In the genomic region with DNA sequence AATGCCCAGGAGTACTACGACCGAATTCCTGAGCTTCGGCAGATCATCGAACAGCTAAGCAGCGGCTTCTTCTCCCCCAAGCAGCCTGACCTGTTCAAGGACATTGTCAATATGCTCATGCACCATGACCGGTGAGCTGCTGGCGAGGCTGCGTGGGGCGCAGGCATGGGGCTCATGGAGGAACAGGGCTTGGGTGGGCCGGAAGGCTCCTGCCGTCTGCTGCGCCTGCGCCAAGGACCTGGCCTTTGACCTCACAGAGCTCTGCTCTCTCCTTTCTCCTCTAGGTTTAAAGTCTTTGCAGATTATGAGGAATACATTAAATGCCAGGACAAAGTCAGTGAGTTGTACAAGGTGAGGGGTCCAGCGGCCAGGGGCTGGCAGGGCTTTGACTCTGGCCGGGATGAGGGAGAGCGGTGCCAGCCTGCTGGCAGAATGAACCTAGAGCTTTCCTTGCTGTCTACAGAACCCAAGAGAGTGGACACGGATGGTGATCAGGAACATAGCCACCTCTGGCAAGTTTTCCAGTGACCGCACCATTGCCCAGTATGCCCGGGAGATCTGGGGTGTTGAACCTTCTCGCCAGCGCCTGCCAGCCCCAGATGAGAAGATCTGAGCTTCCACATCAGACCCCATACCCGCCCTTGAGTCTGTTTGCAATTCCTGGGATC, we compare ENCODE assay signal across 10 mouse cellular contexts. TPM values are rescaled to one million over a fixed set of nuclear protein-coding genes. Genes with fewer than 3 reads are reported as not detected.
A peak's percentile ranks its signal among the peaks of the same experiment; 100 is the strongest.
DNase-seq lines count a peak whose midpoint lies in the region; ATAC-seq and TF ChIP-seq lines count a peak whose summit lies in the region.
"Had no signal": no experiment of that assay in that cellular context is flagged by ENCODE, and none has a peak within 500 bp of the region (broad histone marks: within the 10 kb centered on the region; RNA-seq: fewer than 3 reads in every experiment).

No protein-coding gene starts in this region.

- no peak for TF ChIP-seq CTCF in midbrain, postnatal 0 days (IDR thresholded peaks at IDR 0.05)

- peaks cover 50% of the 10 kb centered on the region for H3K27me3 ChIP-seq in forebrain, embryonic 12.5 days
- peaks cover 16% of the 10 kb centered on the region for H3K27me3 ChIP-seq in forebrain, embryonic 11.5 days (ENCODE audit: control insufficient read depth, insufficient read depth, low read length)
- 0 out of 2 replicates have a peak, but pooled peaks cover 2% of the 10 kb centered on the region for H3K27me3 ChIP-seq in kidney, embryonic 14.5 days (ENCODE audit: control insufficient read depth, insufficient read depth, low read length)
- no peaks in the 10 kb centered on the region; the same call in 1 of the 2 replicates for H3K27me3 ChIP-seq in midbrain, postnatal 0 days (ENCODE audit: insufficient read depth, low read length)

- H3K4me2 ChIP-seq in forebrain, embryonic 12.5 days, result peak overlapping the region; percentile 100
- H3K4me2 ChIP-seq in forebrain, embryonic 11.5 days (ENCODE audit: low read depth, low read length, severe bottlenecking), result no peak overlapping the region
- H3K4me2 ChIP-seq in kidney, embryonic 14.5 days (replicated peaks; ENCODE audit: low read depth, low read length), result no peak overlapping the region; the same call in 1 of the 2 replicates
- peak overlapping the region; percentile 98 for H3K4me2 ChIP-seq in midbrain, postnatal 0 days (ENCODE audit: low read depth, low read length, poor library complexity, severe bottlenecking)

- no peak overlapping the region for H3K4me3 ChIP-seq in forebrain, embryonic 12.5 days (replicated peaks)
- H3K4me3 ChIP-seq in forebrain, embryonic 11.5 days (ENCODE audit: low read depth, low read length), result no peak overlapping the region
- H3K4me3 ChIP-seq in kidney, embryonic 14.5 days (ENCODE audit: low read length), result no peak overlapping the region
- H3K4me3 ChIP-seq in midbrain, postnatal 0 days (ENCODE audit: low read depth, low read length), result no peak overlapping the region; the same call in 1 of the 2 replicates

- no peak for DNase-seq in forebrain, embryonic 11.5 days (ENCODE audit: low spot score)
- peak; percentile 44 for DNase-seq in kidney, adult 18-20 months
- peak; percentile 58 for DNase-seq in R1 (ENCODE audit: low read depth, low spot score)
- no peak for DNase-seq in midbrain, postnatal 0 days (ENCODE audit: low spot score)
- DNase-seq in gastrocnemius, postnatal 36 days, result no peak
- DNase-seq in gastrocnemius, postnatal 14 days, result no peak

- peaks cover 40% of the 10 kb centered on the region for H3K4me1 ChIP-seq in forebrain, embryonic 12.5 days
- peaks cover 17% of the 10 kb centered on the region for H3K4me1 ChIP-seq in forebrain, embryonic 11.5 days (replicated peaks; ENCODE audit: control insufficient read depth, insufficient read depth, low read length)
- H3K4me1 ChIP-seq in kidney, embryonic 14.5 days (ENCODE audit: control insufficient read depth, insufficient read depth, low read length), result peaks cover 30% of the 10 kb centered on the region; the same call in 1 of the 2 replicates
- peaks cover 17% of the 10 kb centered on the region; the same call in 1 of the 2 replicates for H3K4me1 ChIP-seq in midbrain, postnatal 0 days (ENCODE audit: insufficient read depth, low read length)

- no peaks in the 10 kb centered on the region for H3K36me3 ChIP-seq in forebrain, embryonic 12.5 days (replicated peaks)
- no peaks in the 10 kb centered on the region for H3K36me3 ChIP-seq in forebrain, embryonic 11.5 days (ENCODE audit: control insufficient read depth, insufficient read depth, low read length)
- no peaks in the 10 kb centered on the region for H3K36me3 ChIP-seq in kidney, embryonic 14.5 days (ENCODE audit: control insufficient read depth, insufficient read depth, low read length)
- peaks cover 5% of the 10 kb centered on the region; the same call in 1 of the 2 replicates for H3K36me3 ChIP-seq in midbrain, postnatal 0 days (ENCODE audit: insufficient read depth, low read length)
- H3K36me3 ChIP-seq: embryonic facial prominence, embryonic 12.5 days had no signal

- intact Hi-C loops in gastrocnemius, postnatal 36 days (cut with DNase I), result no loop called here
- intact Hi-C loops in gastrocnemius, postnatal 14 days (cut with DNase I; ENCODE audit: low total_unique reads), result no loop called here

- H3K27ac ChIP-seq in forebrain, embryonic 12.5 days, result no peak overlapping the region
- no peak overlapping the region for H3K27ac ChIP-seq in forebrain, embryonic 11.5 days (ENCODE audit: low read depth, low read length)
- H3K27ac ChIP-seq in kidney, embryonic 14.5 days (ENCODE audit: low read depth, low read length), result no peak overlapping the region
- peak overlapping the region; percentile 82; the same call in 1 of the 2 replicates for H3K27ac ChIP-seq in midbrain, postnatal 0 days (ENCODE audit: low read depth, low read length)
- H3K27ac ChIP-seq: embryonic facial prominence, embryonic 12.5 days had no signal

- no peaks in the 10 kb centered on the region for H3K9me3 ChIP-seq in forebrain, embryonic 12.5 days
- H3K9me3 ChIP-seq in forebrain, embryonic 11.5 days (ENCODE audit: control insufficient read depth, low read length), result no peaks in the 10 kb centered on the region
- H3K9me3 ChIP-seq in kidney, embryonic 14.5 days (ENCODE audit: control insufficient read depth, low read length), result no peaks in the 10 kb centered on the region
- H3K9me3 ChIP-seq in midbrain, postnatal 0 days (ENCODE audit: low read length), result no peaks in the 10 kb centered on the region
- H3K9me3 ChIP-seq: embryonic facial prominence, embryonic 12.5 days had no signal

- no peak for ATAC-seq in forebrain, embryonic 12.5 days (ENCODE audit: low FRiP score)
- ATAC-seq in forebrain, embryonic 11.5 days (replicated peaks; ENCODE audit: low FRiP score), result no peak
- ATAC-seq in kidney, embryonic 14.5 days (ENCODE audit: low FRiP score, low TSS enrichment), result no peak
- no peak for ATAC-seq in midbrain, postnatal 0 days (ENCODE audit: low FRiP score)

- 87% methylated on average over 22 of the region's 22 CpGs for WGBS in forebrain, embryonic 12.5 days
- WGBS in forebrain, embryonic 11.5 days, result 86% methylated on average over 22 of the region's 22 CpGs
- 76% methylated on average over 22 of the region's 22 CpGs for whole genome bisulfite sequencing in kidney, embryonic 14.5 days
- 85% methylated on average over 22 of the region's 22 CpGs for WGBS in midbrain, postnatal 0 days

- H3K9ac ChIP-seq in forebrain, embryonic 12.5 days, result no peak overlapping the region
- no peak overlapping the region for H3K9ac ChIP-seq in forebrain, embryonic 11.5 days (ENCODE audit: low read length)
- no peak overlapping the region for H3K9ac ChIP-seq in kidney, embryonic 14.5 days (ENCODE audit: low read depth, low read length)
- H3K9ac ChIP-seq in midbrain, postnatal 0 days (replicated peaks; ENCODE audit: low read length, poor library complexity, severe bottlenecking), result no peak overlapping the region
- H3K9ac ChIP-seq: embryonic facial prominence, embryonic 12.5 days had no signal

RNA-seq across cellular contexts. Expression of gene Rasgrp2, which starts 1.4 kb away (rescaled TPM):
- polyA plus RNA-seq in forebrain, embryonic 12.5 days (2016; fragmentation: Nextera tagmentation; extraction: Ambion mirVana), result 13.1 and 15.1 TPM in 2 replicates
- 9.5 and 12.9 TPM in 2 replicates for polyA plus RNA-seq in forebrain, embryonic 11.5 days (2014; fragmentation: Nextera tagmentation; extraction: Ambion mirVana)
- polyA plus RNA-seq in kidney, embryonic 14.5 days (2014; fragmentation: Nextera tagmentation; extraction: Ambion mirVana), result 77.1 and 78.6 TPM in 2 replicates
- 250 and 291 TPM in 2 replicates for total RNA-seq in midbrain, postnatal 0 days (2014; rRNA removed)
- 232 and 264 TPM in 2 replicates for polyA plus RNA-seq in midbrain, postnatal 0 days (2015; fragmentation: Nextera tagmentation; extraction: Ambion mirVana)
- total RNA-seq in gastrocnemius, postnatal 36 days (2021), result 10 to 100 TPM; 11.6 to 25.4 TPM
- 10 to 100 TPM; 24.0 to 37.6 TPM for total RNA-seq in gastrocnemius, postnatal 14 days (2021)

RNA-seq across cellular contexts. Expression of gene Pygm, which starts 13.5 kb away (rescaled TPM):
- 0.78 and 1.5 TPM in 2 replicates for polyA plus RNA-seq in forebrain, embryonic 12.5 days (2016; fragmentation: Nextera tagmentation; extraction: Ambion mirVana)
- 1.2 TPM in 2 replicates for polyA plus RNA-seq in forebrain, embryonic 11.5 days (2014; fragmentation: Nextera tagmentation; extraction: Ambion mirVana)
- 15.7 and 16.4 TPM in 2 replicates for polyA plus RNA-seq in kidney, embryonic 14.5 days (2014; fragmentation: Nextera tagmentation; extraction: Ambion mirVana)
- total RNA-seq in midbrain, postnatal 0 days (2014; rRNA removed), result 16.4 and 25.8 TPM in 2 replicates
- 11.7 and 13.2 TPM in 2 replicates for polyA plus RNA-seq in midbrain, postnatal 0 days (2015; fragmentation: Nextera tagmentation; extraction: Ambion mirVana)
- total RNA-seq in gastrocnemius, postnatal 36 days (2021), result 1,000 to 10,000 TPM; 7,725 to 8,373 TPM
- total RNA-seq in gastrocnemius, postnatal 14 days (2021), result 1,000 to 10,000 TPM; 4,021 to 4,833 TPM

RNA-seq across cellular contexts. Expression of gene Nrxn2, which starts 20.8 kb away (rescaled TPM):
- polyA plus RNA-seq in forebrain, embryonic 12.5 days (2016; fragmentation: Nextera tagmentation; extraction: Ambion mirVana), result 17.1 and 17.6 TPM in 2 replicates
- 8.1 and 10.4 TPM in 2 replicates for polyA plus RNA-seq in forebrain, embryonic 11.5 days (2014; fragmentation: Nextera tagmentation; extraction: Ambion mirVana)
- polyA plus RNA-seq in kidney, embryonic 14.5 days (2014; fragmentation: Nextera tagmentation; extraction: Ambion mirVana), result 5.4 and 8.4 TPM in 2 replicates
- 382 and 409 TPM in 2 replicates for total RNA-seq in midbrain, postnatal 0 days (2014; rRNA removed)
- polyA plus RNA-seq in midbrain, postnatal 0 days (2015; fragmentation: Nextera tagmentation; extraction: Ambion mirVana), result 74.3 and 75.7 TPM in 2 replicates
- total RNA-seq in gastrocnemius, postnatal 36 days (2021), result 1 to 10 TPM; 1.4 to 1.7 TPM
- 1 to 10 TPM; 1.5 to 2.9 TPM for total RNA-seq in gastrocnemius, postnatal 14 days (2021)
- total RNA-seq: granulocyte monocyte progenitor cell, adult 5-6 weeks had no signal

RNA-seq across cellular contexts. Expression of gene Sf1, which starts 34.2 kb away (rescaled TPM):
- polyA plus RNA-seq in forebrain, embryonic 12.5 days (2016; fragmentation: Nextera tagmentation; extraction: Ambion mirVana), result 204 and 221 TPM in 2 replicates
- polyA plus RNA-seq in forebrain, embryonic 11.5 days (2014; fragmentation: Nextera tagmentation; extraction: Ambion mirVana), result 275 and 283 TPM in 2 replicates
- polyA plus RNA-seq in kidney, embryonic 14.5 days (2014; fragmentation: Nextera tagmentation; extraction: Ambion mirVana), result 127 and 183 TPM in 2 replicates
- 70.5 and 92.2 TPM in 2 replicates for total RNA-seq in midbrain, postnatal 0 days (2014; rRNA removed)
- polyA plus RNA-seq in midbrain, postnatal 0 days (2015; fragmentation: Nextera tagmentation; extraction: Ambion mirVana), result 90.2 and 95.5 TPM in 2 replicates
- 10 to 100 TPM; 75.8 to 84.5 TPM for total RNA-seq in gastrocnemius, postnatal 36 days (2021)
- 10 to 100 TPM; 75.1 to 80.9 TPM for total RNA-seq in gastrocnemius, postnatal 14 days (2021)

RNA-seq across cellular contexts. Expression of gene Map4k2, which starts 56.8 kb away (rescaled TPM):
- 14.4 and 15.1 TPM in 2 replicates for polyA plus RNA-seq in forebrain, embryonic 12.5 days (2016; fragmentation: Nextera tagmentation; extraction: Ambion mirVana)
- 11.8 and 13.7 TPM in 2 replicates for polyA plus RNA-seq in forebrain, embryonic 11.5 days (2014; fragmentation: Nextera tagmentation; extraction: Ambion mirVana)
- 12.5 and 12.8 TPM in 2 replicates for polyA plus RNA-seq in kidney, embryonic 14.5 days (2014; fragmentation: Nextera tagmentation; extraction: Ambion mirVana)
- 70.6 and 86.8 TPM in 2 replicates for total RNA-seq in midbrain, postnatal 0 days (2014; rRNA removed)
- 18.1 TPM in 2 replicates for polyA plus RNA-seq in midbrain, postnatal 0 days (2015; fragmentation: Nextera tagmentation; extraction: Ambion mirVana)
- total RNA-seq in gastrocnemius, postnatal 36 days (2021), result 10 to 100 TPM; 10.4 to 12.6 TPM
- total RNA-seq in gastrocnemius, postnatal 14 days (2021), result 10 to 100 TPM in 1 of 2 experiments, 1 to 10 TPM in 1; 9.5 to 14.4 TPM

Comparison
In these comparisons a context has a peak if more than half of its experiments do, and no peak if none do; other contexts are left out.
1. H3K4me2 ChIP-seq: peak in forebrain, embryonic 12.5 days (single experiment) and midbrain, postnatal 0 days (single experiment); none in forebrain, embryonic 11.5 days (single experiment) and kidney, embryonic 14.5 days (single experiment).
2. DNase-seq: peak in kidney, adult 18-20 months (single experiment) and R1 (single experiment); none in forebrain, embryonic 11.5 days (single experiment), midbrain, postnatal 0 days (single experiment), gastrocnemius, postnatal 36 days (0 of 2) and gastrocnemius, postnatal 14 days (single experiment).